Mouse (Mus musculus) liver, embryonic 12.5 days (tissue): ENCODE results near the gene Leo1. TPM values are rescaled to one million over a fixed set of nuclear protein-coding genes. Genes with fewer than 3 reads are reported as not detected.
"Not testable (repeated sequence)": the region's sequence is repeated elsewhere in the genome, so short reads cannot be mapped to it uniquely, and the experiment has no call there.

Experiments used
- ATAC-seq: fragments of 200-750 bp; cut with Nextera tagmentation; 2 replicates; pipeline ENCODE4 v1.8.0; 2017; ENCODE audit warnings: moderate number of reproducible peaks, mild to moderate bottlenecking, moderate library complexity
- H3K27ac ChIP-seq: fragments of 300-500 bp; sonication (generic); 2 replicates; pipeline ENCODE4 v1.5.1; 2016; ENCODE audit warnings: mild to moderate bottlenecking
- H3K27me3 ChIP-seq: fragments of 300-500 bp; sonication (generic); replicated peaks from 2 replicates; pipeline ENCODE4 v1.6.1; 2016; ENCODE audit warnings: mild to moderate bottlenecking, moderate library complexity
- H3K36me3 ChIP-seq: fragments of 300-500 bp; sonication (generic); 2 replicates; pipeline ENCODE4 v1.6.1; 2016; ENCODE audit warnings: mild to moderate bottlenecking, moderate library complexity
- H3K4me1 ChIP-seq: fragments of 300-500 bp; sonication (generic); 2 replicates; pipeline ENCODE4 v1.6.1; 2016
- H3K4me2 ChIP-seq: fragments of 300-500 bp; sonication (generic); 2 replicates; pipeline ENCODE4 v1.6.1; 2016; ENCODE audit warnings: mild to moderate bottlenecking, moderate library complexity
- H3K4me3 ChIP-seq: fragments of 300-500 bp; sonication (generic); 2 replicates; pipeline ENCODE4 v1.5.1; 2016; ENCODE audit warnings: mild to moderate bottlenecking, moderate library complexity
- H3K9ac ChIP-seq: fragments of 300-500 bp; sonication (generic); 2 replicates; pipeline ENCODE4 v1.6.1; 2016; ENCODE audit warnings: mild to moderate bottlenecking, moderate library complexity
- H3K9me3 ChIP-seq: fragments of 300-500 bp; sonication (generic); replicated peaks from 2 replicates; pipeline ENCODE4 v1.6.1; 2016; ENCODE audit warnings: mild to moderate bottlenecking, moderate library complexity
- WGBS: fragments of 180-500 bp; shearing (Covaris S2); methylation state at CpG from one replicate; pipeline ENCODE4 v1.1.7; 2016; ENCODE audit not compliant: insufficient replicate concordance; 5-methylcytosine and 5-hydroxymethylcytosine counted together
- polyA plus RNA-seq: library from polyadenylated mRNA; unstranded; fragments of >200 nt; fragmentation: Nextera tagmentation; extraction: Ambion mirVana; gene quantifications from 2 replicates; pipeline ENCODE4 v1.2.1, GENCODE M21; 2016

Gene Leo1
- polyA plus RNA-seq, 1 experiment from 2014 or later, result 25.9 TPM

DNA sequence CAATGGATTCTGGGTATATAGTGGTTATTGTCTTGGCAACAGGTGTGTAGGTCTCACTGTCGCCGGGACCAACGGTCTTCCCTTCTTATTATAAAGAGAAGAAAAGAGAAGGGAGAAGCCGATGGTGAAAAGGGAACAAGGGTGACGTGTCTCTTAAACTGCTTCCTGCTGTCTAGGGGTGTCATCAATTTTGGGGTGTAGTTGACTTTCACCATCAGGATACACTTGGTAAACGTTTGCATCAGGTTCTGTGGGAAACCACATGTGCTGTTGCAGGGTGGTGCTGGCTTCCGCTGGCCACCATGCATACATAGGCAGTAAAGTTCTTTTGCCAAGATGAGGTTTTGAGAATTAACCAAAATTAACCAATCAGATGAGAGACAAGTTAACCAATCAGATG, 46.9 kb downstream of the Leo1 start:
- not testable (repeated sequence) for H3K9ac ChIP-seq, H3K27ac ChIP-seq, ATAC-seq, H3K4me1 ChIP-seq, H3K4me3 ChIP-seq, H3K27me3 ChIP-seq, H3K4me2 ChIP-seq, H3K9me3 ChIP-seq, H3K36me3 ChIP-seq
- WGBS, result 79% methylated on average over 7 of the region's 7 CpGs

- no peak overlapping the region for H3K9ac ChIP-seq
- no peak overlapping the region for H3K4me3 ChIP-seq
- no peak for ATAC-seq
- no peaks in the 10 kb centered on the region for H3K4me1 ChIP-seq
- H3K27me3 ChIP-seq, result no peaks in the 10 kb centered on the region
- H3K27ac ChIP-seq, result no peak overlapping the region
- 73% methylated on average over 9 of the region's 9 CpGs for WGBS
- peaks cover 25% of the 10 kb centered on the region for H3K36me3 ChIP-seq
- H3K4me2 ChIP-seq, result no peak overlapping the region
- H3K9me3 ChIP-seq, result no peaks in the 10 kb centered on the region
Observed at GRCm38 (mm10) chr9:75494407-75495005, 53.2 kb downstream of the Leo1 start.

DNA sequence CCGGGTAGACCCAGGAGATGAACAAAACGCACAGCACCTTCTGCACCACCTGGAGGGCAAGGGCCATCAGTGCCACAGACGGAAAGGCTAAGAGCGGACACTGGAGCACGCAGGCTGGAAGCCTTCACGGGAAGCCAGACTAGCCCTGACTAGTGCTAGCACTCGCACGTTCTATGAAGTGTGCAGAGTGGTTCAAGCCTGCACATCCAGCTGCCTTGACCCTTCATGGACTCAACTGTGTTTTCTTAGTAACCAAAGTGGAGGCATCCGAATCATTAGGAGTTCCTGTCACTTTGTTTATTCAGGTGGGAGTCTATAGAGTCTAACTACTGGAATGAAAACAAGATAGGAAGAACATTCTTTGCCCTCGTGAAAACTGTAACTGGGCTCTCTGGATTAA, 54.6 kb downstream of the Leo1 start:
- no peak overlapping the region for H3K4me3 ChIP-seq
- H3K4me1 ChIP-seq, result no peaks in the 10 kb centered on the region
- no peaks in the 10 kb centered on the region for H3K27me3 ChIP-seq
- no peak overlapping the region for H3K9ac ChIP-seq
- no peaks in the 10 kb centered on the region for H3K9me3 ChIP-seq
- no peak overlapping the region for H3K4me2 ChIP-seq
- H3K36me3 ChIP-seq, result peaks cover 25% of the 10 kb centered on the region
- no peak for ATAC-seq
- 76% methylated on average over 10 of the region's 10 CpGs for WGBS
- H3K27ac ChIP-seq, result no peak overlapping the region

- H3K27me3 ChIP-seq, result no peaks in the 10 kb centered on the region
- H3K9ac ChIP-seq, result no peak overlapping the region
- H3K4me1 ChIP-seq, result no peaks in the 10 kb centered on the region
- no peak overlapping the region for H3K4me3 ChIP-seq
- H3K36me3 ChIP-seq, result peaks cover 45% of the 10 kb centered on the region
- H3K27ac ChIP-seq, result no peak overlapping the region
- H3K4me2 ChIP-seq, result no peak overlapping the region
- 83% methylated on average over 7 of the region's 7 CpGs for WGBS
- no peak for ATAC-seq
- no peaks in the 10 kb centered on the region for H3K9me3 ChIP-seq
Observed at GRCm38 (mm10) chr9:75498571-75498970, 57.2 kb downstream of the Leo1 start.

GRCm38 (mm10) chr9:75504311-75504710, 63.0 kb downstream of the Leo1 start:
- no peaks in the 10 kb centered on the region for H3K9me3 ChIP-seq
- H3K4me1 ChIP-seq, result no peaks in the 10 kb centered on the region
- no peak for ATAC-seq
- WGBS, result 92% methylated on average over 6 of the region's 6 CpGs
- no peak overlapping the region for H3K4me3 ChIP-seq
- no peak overlapping the region for H3K9ac ChIP-seq
- peaks cover 65% of the 10 kb centered on the region for H3K36me3 ChIP-seq
- no peaks in the 10 kb centered on the region for H3K27me3 ChIP-seq
- H3K27ac ChIP-seq, result no peak overlapping the region
- no peak overlapping the region for H3K4me2 ChIP-seq

- Histone ChIP-seq H3K4me3 (no peak overlapping the region), H3K9me3 (no peaks in the 10 kb centered on the region), H3K36me3 (peaks cover 59% of the 10 kb centered on the region), H3K9ac (no peak overlapping the region), H3K4me2 (no peak overlapping the region), H3K27ac (no peak overlapping the region), H3K4me1 (no peaks in the 10 kb centered on the region), H3K27me3 (no peaks in the 10 kb centered on the region)
- ATAC-seq, result no peak
- 81% methylated on average over 8 of the region's 8 CpGs for WGBS
Observed at GRCm38 (mm10) chr9:75511236-75511939, 70.1 kb downstream of the Leo1 start.

GRCm38 (mm10) chr9:75515464-75516113, 74.3 kb downstream of the Leo1 start:
- H3K4me3 ChIP-seq, result no peak overlapping the region
- H3K36me3 ChIP-seq, result peaks cover 30% of the 10 kb centered on the region
- no peaks in the 10 kb centered on the region for H3K27me3 ChIP-seq
- no peak overlapping the region for H3K27ac ChIP-seq
- no peak overlapping the region for H3K4me2 ChIP-seq
- peak; percentile 44; the same call in 1 of the 2 replicates for ATAC-seq
- H3K9ac ChIP-seq, result no peak overlapping the region
- no peaks in the 10 kb centered on the region for H3K9me3 ChIP-seq
- WGBS, result 66% methylated on average over 12 of the region's 12 CpGs
- no peaks in the 10 kb centered on the region for H3K4me1 ChIP-seq

Other genes starting within 250 kb of the Leo1 start
- gene Myo5c, start 209.5 kb upstream of the Leo1 start, polyA plus RNA-seq, result 0.41 and 0.49 TPM in 2 replicates
- gene Gnb5, start 135.2 kb upstream of the Leo1 start, polyA plus RNA-seq, result 3.5 and 3.9 TPM in 2 replicates
- gene Bcl2l10, start 93.8 kb upstream of the Leo1 start, polyA plus RNA-seq, result not detected in 2 replicates
- 33.3 and 36.5 TPM in 2 replicates for gene Mapk6, start 31.5 kb upstream of the Leo1 start, polyA plus RNA-seq
- 37.6 and 39.0 TPM in 2 replicates for gene Tmod3, start 118.1 kb downstream of the Leo1 start, polyA plus RNA-seq
- 0.69 and 1.0 TPM in 2 replicates for gene Tmod2, start 169.8 kb downstream of the Leo1 start, polyA plus RNA-seq
- 6.0 and 6.4 TPM in 2 replicates for gene Lysmd2, start 184.2 kb downstream of the Leo1 start, polyA plus RNA-seq
- gene Scg3, start 242.5 kb downstream of the Leo1 start, polyA plus RNA-seq, result 0.30 TPM in 1 of 2 replicates, not detected in the other